ENCODE assay signal across 10 mouse cellular contexts in genomic region chr11:87816707-87817442, GRCm38 (mm10). TPM values are rescaled to one million over a fixed set of nuclear protein-coding genes. Genes with fewer than 3 reads are reported as not detected.
DNase-seq lines count a peak whose midpoint lies in the region; ATAC-seq lines count a peak whose summit lies in the region.
"Had no signal": no experiment of that assay in that cellular context is flagged by ENCODE, and none has a peak within 500 bp of the region (broad histone marks: within the 10 kb centered on the region; RNA-seq: fewer than 3 reads in every experiment).

No protein-coding gene starts in this region.

- WGBS in embryonic facial prominence, embryonic 12.5 days: 3% methylated on average over 31 of the region's 31 CpGs

- H3K36me3 ChIP-seq in embryonic facial prominence, embryonic 12.5 days: no peaks in the 10 kb centered on the region
- H3K36me3 ChIP-seq: G1E had no signal

- ATAC-seq in embryonic facial prominence, embryonic 12.5 days (ENCODE audit: insufficient number of reproducible peaks, insufficient read depth, low FRiP score, low TSS enrichment): no peak; the same call in 1 of the 2 replicates
- peak; percentile 74 for ATAC-seq in megakaryocyte, adult 5-6 weeks (ENCODE audit: poor library complexity, severe bottlenecking)

- peak overlapping the region; percentile 62 for H3K4me2 ChIP-seq in embryonic facial prominence, embryonic 12.5 days (replicated peaks)

- peaks cover 8% of the 10 kb centered on the region; the same call in 1 of the 2 replicates for H3K27me3 ChIP-seq in embryonic facial prominence, embryonic 12.5 days

- H3K27ac ChIP-seq in embryonic facial prominence, embryonic 12.5 days: no peak overlapping the region
- H3K27ac ChIP-seq: macrophage had no signal

- peak; percentile 17 for DNase-seq in gastrocnemius, postnatal 14 days
- no peak for DNase-seq in gastrocnemius, postnatal 25 days
- peak; percentile 57 for DNase-seq in adrenal gland, postnatal 14 days
- peak; percentile 50 for DNase-seq in heart, postnatal 4 days
- peak; percentile 56 to 60 for DNase-seq in layer of hippocampus, postnatal 14 days (ENCODE audit: low spot score in 2 of 2)
- peak; percentile 42 to 59 for DNase-seq in right cerebral cortex, postnatal 10 days (ENCODE audit: low spot score in 2 of 2)

- peak overlapping the region; percentile 35 for H3K4me3 ChIP-seq in embryonic facial prominence, embryonic 12.5 days

- no peak overlapping the region for H3K9ac ChIP-seq in embryonic facial prominence, embryonic 12.5 days

- intact Hi-C loops in gastrocnemius, postnatal 14 days (cut with DNase I; ENCODE audit: low total_unique reads): no loop called here

- H3K4me1 ChIP-seq in embryonic facial prominence, embryonic 12.5 days: peaks cover 5% of the 10 kb centered on the region; the same call in 1 of the 2 replicates

- no peaks in the 10 kb centered on the region for H3K9me3 ChIP-seq in embryonic facial prominence, embryonic 12.5 days
- H3K9me3 ChIP-seq: G1E had no signal

RNA-seq across cellular contexts. Expression of gene Lpo, which starts 11.2 kb away (rescaled TPM):
- not detected for total RNA-seq in gastrocnemius, postnatal 14 days (2021)
- not detected for total RNA-seq in gastrocnemius, postnatal 25 days (2021)
- total RNA-seq in adrenal gland, postnatal 14 days (2021): not detected in 2 replicates
- polyA plus RNA-seq in embryonic facial prominence, embryonic 12.5 days (2016; fragmentation: Nextera tagmentation; extraction: Ambion mirVana): 0.56 and 0.83 TPM in 2 replicates
- total RNA-seq in heart, postnatal 4 days (2021): not detected
- total RNA-seq in layer of hippocampus, postnatal 14 days (2021): under 1 TPM; 0.35 to 0.62 TPM
- not detected in 2 replicates for total RNA-seq in megakaryocyte, adult 5-6 weeks (2015)
- not detected in 2 replicates for total RNA-seq in megakaryocyte, adult 5-6 weeks (2017)
- total RNA-seq: G1E had no signal
- polyA plus RNA-seq: G1E, macrophage had no signal

RNA-seq across cellular contexts. Expression of gene Mpo, which starts 23.5 kb away (rescaled TPM):
- total RNA-seq in gastrocnemius, postnatal 14 days (2021): not detected
- not detected for total RNA-seq in gastrocnemius, postnatal 25 days (2021)
- 0.64 and 1.4 TPM in 2 replicates for total RNA-seq in adrenal gland, postnatal 14 days (2021)
- polyA plus RNA-seq in embryonic facial prominence, embryonic 12.5 days (2016; fragmentation: Nextera tagmentation; extraction: Ambion mirVana): 3.0 and 3.4 TPM in 2 replicates
- under 1 TPM; 0.14 to 0.33 TPM for total RNA-seq in heart, postnatal 4 days (2021)
- total RNA-seq in layer of hippocampus, postnatal 14 days (2021): under 1 TPM; 0.14 to 0.52 TPM
- 284 and 331 TPM in 2 replicates for total RNA-seq in megakaryocyte, adult 5-6 weeks (2015)
- 235 and 273 TPM in 2 replicates for total RNA-seq in megakaryocyte, adult 5-6 weeks (2017)

RNA-seq across cellular contexts. Expression of gene Mks1, which starts 36.1 kb away (rescaled TPM):
- total RNA-seq in gastrocnemius, postnatal 14 days (2021): 1 to 10 TPM; 1.9 to 2.3 TPM
- 1 to 10 TPM; 1.2 to 1.5 TPM for total RNA-seq in gastrocnemius, postnatal 25 days (2021)
- 9.5 and 14.3 TPM in 2 replicates for total RNA-seq in adrenal gland, postnatal 14 days (2021)
- polyA plus RNA-seq in embryonic facial prominence, embryonic 12.5 days (2016; fragmentation: Nextera tagmentation; extraction: Ambion mirVana): 19.8 and 20.6 TPM in 2 replicates
- total RNA-seq in heart, postnatal 4 days (2021): 1 to 10 TPM; 5.6 to 5.7 TPM
- 1 to 10 TPM; 6.8 to 6.9 TPM for total RNA-seq in layer of hippocampus, postnatal 14 days (2021)
- total RNA-seq in megakaryocyte, adult 5-6 weeks (2015): 2.8 and 4.8 TPM in 2 replicates
- total RNA-seq in megakaryocyte, adult 5-6 weeks (2017): 2.6 and 5.0 TPM in 2 replicates

RNA-seq across cellular contexts. Expression of gene Tspoap1, which starts 56.5 kb away (rescaled TPM):
- total RNA-seq in gastrocnemius, postnatal 14 days (2021): under 1 TPM; 0.04 TPM
- under 1 TPM in 1 of 2 experiments, not detected in 1; 0.08 TPM for total RNA-seq in gastrocnemius, postnatal 25 days (2021)
- 2.8 and 3.9 TPM in 2 replicates for total RNA-seq in adrenal gland, postnatal 14 days (2021)
- polyA plus RNA-seq in embryonic facial prominence, embryonic 12.5 days (2016; fragmentation: Nextera tagmentation; extraction: Ambion mirVana): 5.1 and 8.6 TPM in 2 replicates
- total RNA-seq in heart, postnatal 4 days (2021): under 1 TPM in 1 of 2 experiments, not detected in 1; 0.07 TPM
- total RNA-seq in layer of hippocampus, postnatal 14 days (2021): 100 to 1,000 TPM; 144 to 163 TPM
- 5.4 and 8.0 TPM in 2 replicates for total RNA-seq in megakaryocyte, adult 5-6 weeks (2015)
- total RNA-seq in megakaryocyte, adult 5-6 weeks (2017): 6.1 and 8.6 TPM in 2 replicates

RNA-seq across cellular contexts. Expression of gene Epx, which starts 58.5 kb away (rescaled TPM):
- total RNA-seq in gastrocnemius, postnatal 14 days (2021): not detected
- total RNA-seq in gastrocnemius, postnatal 25 days (2021): not detected
- total RNA-seq in adrenal gland, postnatal 14 days (2021): 0.63 TPM in 1 of 2 replicates, not detected in the other
- not detected in 2 replicates for polyA plus RNA-seq in embryonic facial prominence, embryonic 12.5 days (2016; fragmentation: Nextera tagmentation; extraction: Ambion mirVana)
- not detected for total RNA-seq in heart, postnatal 4 days (2021)
- total RNA-seq in layer of hippocampus, postnatal 14 days (2021): under 1 TPM; 0.41 to 0.51 TPM
- 2.9 and 6.0 TPM in 2 replicates for total RNA-seq in megakaryocyte, adult 5-6 weeks (2015)
- 16.3 and 19.6 TPM in 2 replicates for total RNA-seq in megakaryocyte, adult 5-6 weeks (2017)
- total RNA-seq: G1E had no signal
- polyA plus RNA-seq: G1E, macrophage had no signal

Comparison
In these comparisons a context has a peak if more than half of its experiments do, and no peak if none do; other contexts are left out.
1. RNA of gene Mpo, which starts 23.5 kb away (total RNA-seq): 235 to 331 TPM in megakaryocyte, adult 5-6 weeks; 0.64 to 1.4 TPM in adrenal gland, postnatal 14 days, 0.14 to 0.52 TPM in layer of hippocampus, postnatal 14 days, 0.14 to 0.33 TPM in heart, postnatal 4 days, not detected in gastrocnemius, postnatal 25 days and not detected in gastrocnemius, postnatal 14 days; every median in the first group is over 10 times any median in the second.